Mouse (Mus musculus): ENCODE measurements around the gene Tifab. TPM values are rescaled to one million over a fixed set of nuclear protein-coding genes. Genes with fewer than 3 reads are reported as not detected.
A peak's percentile ranks its signal among the peaks of the same experiment; 100 is the strongest.

The Tifab gene
- polyA plus RNA-seq, 1 experiment from 2014 or later, result 4.5 TPM

- Histone ChIP-seq H3K36me3 (no peaks in the 10 kb centered on the region), H3K4me3 (replicated peaks) (no peak overlapping the region), H3K9me3 (no peaks in the 10 kb centered on the region), H3K27me3 (replicated peaks) (no peaks in the 10 kb centered on the region; the same call in 1 of the 2 replicates), H3K27ac (peak overlapping the region; percentile 73), H3K4me2 (replicated peaks) (no peak overlapping the region), H3K4me1 (replicated peaks) (peaks cover 28% of the 10 kb centered on the region), H3K9ac (no peak overlapping the region)
- 43% methylated on average over 3 of the region's 3 CpGs for WGBS
- 0 out of 2 replicates have a peak, but pooled peaks have one; percentile 14 for ATAC-seq
Observed at GRCm38 (mm10) chr13:56168403-56168781, 10.3 kb downstream of the Tifab start.

- Histone ChIP-seq H3K4me1 (replicated peaks) (peaks cover 24% of the 10 kb centered on the region), H3K9ac (no peak overlapping the region), H3K27ac (peak overlapping the region; percentile 40; the same call in 1 of the 2 replicates), H3K4me2 (replicated peaks) (no peak overlapping the region), H3K4me3 (replicated peaks) (no peak overlapping the region), H3K9me3 (no peaks in the 10 kb centered on the region), H3K36me3 (no peaks in the 10 kb centered on the region), H3K27me3 (replicated peaks) (no peaks in the 10 kb centered on the region)
- WGBS, result 27% methylated on average over 13 of the region's 14 CpGs
- peak; percentile 58 for ATAC-seq
Observed at GRCm38 (mm10) chr13:56167446-56168402, 11.0 kb downstream of the Tifab start.

GRCm38 (mm10) chr13:56165561-56165960, 13.1 kb downstream of the Tifab start:
- H3K27ac ChIP-seq, result no peak overlapping the region
- no peaks in the 10 kb centered on the region for H3K9me3 ChIP-seq
- no peaks in the 10 kb centered on the region for H3K27me3 ChIP-seq (replicated peaks)
- ATAC-seq, result no peak
- H3K4me2 ChIP-seq (replicated peaks), result no peak overlapping the region
- 84% methylated on average over 11 of the region's 11 CpGs for WGBS
- H3K36me3 ChIP-seq, result no peaks in the 10 kb centered on the region
- peaks cover 9% of the 10 kb centered on the region; the same call in 1 of the 2 replicates for H3K4me1 ChIP-seq (replicated peaks)
- no peak overlapping the region for H3K9ac ChIP-seq
- no peak overlapping the region for H3K4me3 ChIP-seq (replicated peaks)

DNA sequence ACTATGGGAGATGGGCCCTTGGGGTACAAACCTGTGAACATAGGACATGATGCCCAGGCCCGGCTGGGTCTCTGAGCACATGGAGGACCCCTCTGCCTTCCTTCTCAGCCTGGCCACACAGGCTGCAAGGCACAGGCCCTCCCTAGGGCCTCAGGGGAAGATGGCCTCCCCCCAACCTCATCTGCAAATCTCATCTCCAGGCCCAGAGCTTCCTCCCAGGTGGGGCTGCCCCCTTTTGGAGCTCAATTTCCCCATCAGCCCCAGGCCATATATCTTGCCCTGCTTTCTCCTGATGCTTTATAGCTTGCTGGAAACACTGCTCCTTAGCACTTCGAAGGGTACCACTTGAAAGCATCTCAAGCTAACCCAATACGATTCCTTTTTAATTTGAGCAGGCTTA, 14.3 kb downstream of the Tifab start:
- Histone ChIP-seq H3K36me3 (no peaks in the 10 kb centered on the region), H3K4me3 (replicated peaks) (no peak overlapping the region), H3K4me1 (replicated peaks) (peaks cover 16% of the 10 kb centered on the region; the same call in 1 of the 2 replicates), H3K4me2 (replicated peaks) (no peak overlapping the region), H3K9me3 (no peaks in the 10 kb centered on the region), H3K27ac (no peak overlapping the region), H3K27me3 (replicated peaks) (no peaks in the 10 kb centered on the region), H3K9ac (no peak overlapping the region)
- WGBS, result 92% methylated on average over 3 of the region's 3 CpGs
- ATAC-seq, result no peak

DNA sequence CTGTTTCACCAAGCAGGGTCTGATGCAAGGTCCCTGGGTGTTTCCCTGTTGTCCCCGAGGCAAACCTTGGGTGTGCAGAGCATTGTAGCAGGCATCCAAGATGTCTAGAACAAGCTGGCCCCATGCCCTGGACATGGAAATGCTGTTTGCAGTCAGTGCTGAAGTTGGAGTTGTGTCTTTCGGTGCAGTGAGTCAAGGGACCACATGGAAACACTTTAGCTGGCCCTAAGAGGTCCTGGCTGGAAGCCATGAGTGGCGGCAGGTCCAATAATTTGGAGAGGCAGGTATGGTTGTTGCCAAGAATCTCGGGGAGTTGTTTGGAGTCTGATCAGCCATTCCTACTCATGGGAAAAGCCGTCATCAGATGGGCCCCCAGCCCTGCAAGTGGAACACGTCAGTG, 14.9 kb downstream of the Tifab start:
- no peaks in the 10 kb centered on the region for H3K27me3 ChIP-seq (replicated peaks)
- 52% methylated on average over 6 of the region's 6 CpGs for WGBS
- no peak overlapping the region for H3K9ac ChIP-seq
- no peak overlapping the region for H3K4me2 ChIP-seq (replicated peaks)
- H3K27ac ChIP-seq, result no peak overlapping the region
- no peak overlapping the region for H3K4me3 ChIP-seq (replicated peaks)
- ATAC-seq, result no peak
- no peaks in the 10 kb centered on the region for H3K36me3 ChIP-seq
- no peaks in the 10 kb centered on the region for H3K9me3 ChIP-seq
- H3K4me1 ChIP-seq (replicated peaks), result peaks cover 21% of the 10 kb centered on the region

DNA sequence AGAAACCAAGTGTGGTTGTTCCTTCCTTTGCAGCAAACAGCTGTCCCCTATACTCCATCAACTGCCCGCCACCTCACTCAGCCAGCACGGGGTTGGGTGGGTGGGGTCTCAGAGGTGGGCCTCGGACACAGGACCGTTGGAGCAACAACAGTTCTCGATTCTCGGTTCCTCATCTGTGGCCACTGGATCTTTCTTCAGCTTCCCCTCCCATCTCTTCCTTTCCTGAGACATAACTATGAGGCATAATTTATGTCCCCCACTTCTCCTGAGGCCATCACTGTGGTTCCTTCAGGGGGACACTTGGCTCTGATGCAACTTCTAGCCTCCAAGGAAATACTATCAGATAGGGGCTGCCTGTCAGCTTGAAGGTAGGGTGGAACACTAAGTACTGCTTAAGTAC, 15.8 kb downstream of the Tifab start:
- Histone ChIP-seq H3K27me3 (replicated peaks) (no peaks in the 10 kb centered on the region), H3K4me2 (replicated peaks) (no peak overlapping the region), H3K4me3 (replicated peaks) (no peak overlapping the region), H3K9me3 (no peaks in the 10 kb centered on the region), H3K4me1 (replicated peaks) (peaks cover 21% of the 10 kb centered on the region), H3K9ac (no peak overlapping the region), H3K36me3 (no peaks in the 10 kb centered on the region), H3K27ac (no peak overlapping the region)
- ATAC-seq, result no peak
- 66% methylated on average over 6 of the region's 6 CpGs for WGBS

DNA sequence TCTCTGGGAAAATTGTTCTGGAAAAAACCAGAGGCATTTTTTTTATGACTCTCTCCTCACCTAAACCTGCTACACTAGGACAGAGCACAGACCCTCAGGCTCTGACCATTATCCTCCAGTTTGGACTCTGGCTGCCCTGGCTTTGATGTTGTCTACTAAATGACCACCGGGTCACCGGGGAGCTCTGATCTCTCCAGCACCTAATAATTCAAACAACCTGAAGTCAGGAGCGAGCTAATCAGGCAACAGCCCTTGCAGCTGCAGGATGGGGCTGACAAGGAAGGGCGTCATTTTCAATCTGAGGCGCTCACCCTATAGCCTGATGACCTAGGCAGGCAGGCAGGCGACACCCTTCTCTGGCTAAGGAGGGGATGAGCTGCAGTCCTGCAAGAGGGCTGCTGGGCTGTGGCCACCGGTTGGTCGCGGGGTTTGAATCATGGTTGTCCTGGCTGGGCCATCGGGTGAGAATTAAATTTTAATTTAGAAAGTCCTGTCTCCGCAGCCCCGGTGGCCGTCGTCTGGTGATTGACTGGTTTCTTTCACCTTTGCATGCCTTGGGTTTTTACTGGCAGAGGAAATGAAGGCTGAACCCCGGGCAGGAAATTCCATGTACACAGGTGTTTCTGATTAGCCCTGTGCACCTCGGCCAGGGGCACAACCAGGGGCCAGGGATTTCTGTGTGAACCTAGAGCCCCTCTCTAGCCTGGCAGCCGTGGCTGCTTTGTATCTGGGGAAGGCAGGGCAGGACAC, 18.9 kb downstream of the Tifab start:
- peak overlapping the region; percentile 30 for H3K4me2 ChIP-seq (replicated peaks)
- no peaks in the 10 kb centered on the region for H3K36me3 ChIP-seq
- peaks cover 30% of the 10 kb centered on the region for H3K4me1 ChIP-seq (replicated peaks)
- no peaks in the 10 kb centered on the region for H3K27me3 ChIP-seq (replicated peaks)
- peak overlapping the region; percentile 69 for H3K27ac ChIP-seq
- no peak overlapping the region for H3K4me3 ChIP-seq (replicated peaks)
- H3K9ac ChIP-seq, result no peak overlapping the region
- WGBS, result 17% methylated on average over 17 of the region's 17 CpGs
- H3K9me3 ChIP-seq, result no peaks in the 10 kb centered on the region
- peak; percentile 60 for ATAC-seq

DNA sequence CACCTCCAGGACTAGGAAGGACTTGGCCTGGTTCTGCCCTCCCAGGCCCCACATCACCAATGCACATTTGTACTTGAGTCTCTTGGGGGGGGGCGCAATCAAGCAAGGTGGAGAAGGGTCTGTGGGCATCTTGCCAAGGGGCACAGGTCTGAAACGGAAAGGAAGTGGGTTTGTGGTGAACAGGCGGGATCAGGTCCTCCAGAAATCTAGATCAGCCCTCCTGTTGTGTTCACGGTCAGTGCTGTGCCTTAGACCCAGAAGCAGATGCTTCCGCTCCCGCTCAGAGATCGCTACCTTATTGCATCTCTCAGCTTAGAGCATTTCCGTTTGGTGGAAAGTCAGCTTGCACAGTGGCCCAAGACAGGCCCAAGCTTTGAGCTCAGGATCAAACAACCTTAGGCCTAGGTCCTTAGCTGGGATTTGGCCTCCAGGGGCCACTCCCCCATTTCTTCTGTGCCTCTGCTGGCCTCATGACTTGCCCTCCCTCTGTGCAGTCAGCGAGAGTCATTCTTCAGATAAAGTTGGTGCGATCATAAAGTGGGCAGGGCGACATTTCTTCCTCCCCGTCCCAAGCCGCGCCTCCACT, 19.6 kb downstream of the Tifab start:
- H3K9ac ChIP-seq, result 0 out of 2 replicates have a peak overlapping the region, but pooled peaks have one; percentile 13
- no peaks in the 10 kb centered on the region for H3K36me3 ChIP-seq
- ATAC-seq, result peak; percentile 91
- peak overlapping the region; percentile 69 for H3K27ac ChIP-seq
- H3K4me1 ChIP-seq (replicated peaks), result peaks cover 30% of the 10 kb centered on the region
- peak overlapping the region; percentile 30 for H3K4me2 ChIP-seq (replicated peaks)
- 40% methylated on average over 14 of the region's 14 CpGs for WGBS
- H3K4me3 ChIP-seq (replicated peaks), result no peak overlapping the region
- no peaks in the 10 kb centered on the region for H3K27me3 ChIP-seq (replicated peaks)
- H3K9me3 ChIP-seq, result no peaks in the 10 kb centered on the region

- Histone ChIP-seq H3K27ac (no peak overlapping the region), H3K4me3 (replicated peaks) (no peak overlapping the region), H3K36me3 (no peaks in the 10 kb centered on the region), H3K27me3 (replicated peaks) (no peaks in the 10 kb centered on the region), H3K4me2 (replicated peaks) (no peak overlapping the region), H3K9ac (no peak overlapping the region), H3K4me1 (replicated peaks) (peaks cover 31% of the 10 kb centered on the region), H3K9me3 (no peaks in the 10 kb centered on the region)
- no peak for ATAC-seq
- 69% methylated on average over 7 of the region's 7 CpGs for WGBS
Observed at GRCm38 (mm10) chr13:56155671-56156070, 23.0 kb downstream of the Tifab start.

GRCm38 (mm10) chr13:56155048-56155447, 23.6 kb downstream of the Tifab start:
- no peaks in the 10 kb centered on the region for H3K27me3 ChIP-seq (replicated peaks)
- H3K27ac ChIP-seq, result peak overlapping the region; percentile 4; the same call in 1 of the 2 replicates
- H3K4me2 ChIP-seq (replicated peaks), result no peak overlapping the region
- peaks cover 26% of the 10 kb centered on the region for H3K4me1 ChIP-seq (replicated peaks)
- H3K36me3 ChIP-seq, result no peaks in the 10 kb centered on the region
- ATAC-seq, result no peak
- no peak overlapping the region for H3K9ac ChIP-seq
- WGBS, result 16% methylated on average over 5 of the region's 5 CpGs
- H3K4me3 ChIP-seq (replicated peaks), result no peak overlapping the region
- no peaks in the 10 kb centered on the region for H3K9me3 ChIP-seq

DNA sequence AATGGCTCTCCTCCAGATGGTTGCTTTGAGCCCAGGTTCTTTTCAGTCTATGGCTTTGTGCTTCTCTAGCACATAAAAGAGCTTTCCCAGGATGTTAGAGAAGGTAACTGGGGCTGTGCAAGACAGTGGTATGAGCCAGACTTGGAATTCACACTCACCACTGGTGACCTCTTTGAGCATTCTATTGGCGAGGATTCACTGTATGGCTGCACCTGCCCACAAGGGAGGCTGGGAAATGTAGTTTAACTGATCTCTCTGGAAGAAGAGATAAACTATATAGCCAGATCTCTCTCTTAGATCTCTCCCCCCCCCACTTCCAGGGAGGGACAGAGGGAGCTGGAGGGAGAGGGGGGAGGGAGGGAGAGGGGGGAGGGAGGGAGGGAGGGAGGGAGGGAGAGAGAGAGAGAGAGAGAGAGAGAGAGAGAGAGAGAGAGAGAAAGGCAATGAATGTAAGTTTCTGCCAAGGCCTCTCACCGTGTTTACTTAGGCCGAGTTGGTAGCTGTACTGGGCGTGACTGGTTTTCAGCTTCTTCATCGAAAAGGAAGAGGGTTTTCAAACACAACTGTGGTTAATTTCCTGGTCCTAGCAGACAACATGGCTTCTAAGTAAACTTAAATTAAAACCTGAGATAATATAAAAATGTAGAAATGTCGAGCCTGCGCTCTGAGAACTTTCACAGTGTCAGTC, 25.8 kb downstream of the Tifab start:
- Histone ChIP-seq H3K9me3 (no peaks in the 10 kb centered on the region), H3K9ac (no peak overlapping the region), H3K27ac (no peak overlapping the region), H3K27me3 (replicated peaks) (no peaks in the 10 kb centered on the region), H3K4me1 (replicated peaks) (peaks cover 15% of the 10 kb centered on the region; the same call in 1 of the 2 replicates), H3K36me3 (no peaks in the 10 kb centered on the region), H3K4me3 (replicated peaks) (no peak overlapping the region), H3K4me2 (replicated peaks) (no peak overlapping the region; the same call in 1 of the 2 replicates)
- ATAC-seq, result peak; percentile 78
- 33% methylated on average over 7 of the region's 7 CpGs for WGBS
